Mouse (Mus musculus) bone marrow macrophage, adult 2 months (primary cell): ENCODE data around the gene Pkn3. TPM values are rescaled to one million over a fixed set of nuclear protein-coding genes. Genes with fewer than 3 reads are reported as not detected.

Experiments
- H3K27ac ChIP-seq: 2 replicates; pipeline ENCODE4 v1.5.1; 2012; ENCODE audit warnings: low read depth, low read length; ENCODE audit not compliant: insufficient read depth
- H3K4me1 ChIP-seq: 2 replicates; pipeline ENCODE4 v1.6.1; 2012; ENCODE audit warnings: low read length; ENCODE audit not compliant: control insufficient read depth, insufficient read depth
- H3K4me3 ChIP-seq: 2 replicates; pipeline ENCODE4 v1.5.1; 2012; ENCODE audit warnings: mild to moderate bottlenecking, low read length, moderate library complexity; ENCODE audit not compliant: insufficient read depth
- CTCF ChIP-seq: IDR thresholded peaks from 2 replicates; pipeline ENCODE4 v1.5.1; 2012; ENCODE audit warnings: low read depth, mild to moderate bottlenecking, low read length, moderate library complexity
- POLR2A ChIP-seq: IDR thresholded peaks from 2 replicates; pipeline ENCODE4 v1.6.1; 2012; ENCODE audit warnings: mild to moderate bottlenecking, low read depth, low read length, borderline replicate concordance
- polyA plus RNA-seq: library from polyadenylated mRNA; stranded (reverse); fragments of >200 nt; gene quantifications from 2 replicates; pipeline ENCODE4 v1.2.4, GENCODE M21; 2012; ENCODE audit not compliant: missing spikeins, insufficient read depth, insufficient read length

Pkn3 gene
- 6.6 and 7.2 TPM in 2 replicates for polyA plus RNA-seq

GRCm38 (mm10) chr2:30077502-30078348, at the start of gene Pkn3:
Gene Pkn3 (plus strand): TSS chr2:30077684.
- Histone ChIP-seq H3K4me1 (0 out of 2 replicates have a peak, but pooled peaks cover 3% of the 10 kb centered on the region), H3K27ac (peak within 1 kb of the TSS; percentile 48), H3K4me3 (peak within 1 kb of the TSS; percentile 64)
- TF ChIP-seq CTCF (peak; percentile 92), POLR2A (no peak)

DNA sequence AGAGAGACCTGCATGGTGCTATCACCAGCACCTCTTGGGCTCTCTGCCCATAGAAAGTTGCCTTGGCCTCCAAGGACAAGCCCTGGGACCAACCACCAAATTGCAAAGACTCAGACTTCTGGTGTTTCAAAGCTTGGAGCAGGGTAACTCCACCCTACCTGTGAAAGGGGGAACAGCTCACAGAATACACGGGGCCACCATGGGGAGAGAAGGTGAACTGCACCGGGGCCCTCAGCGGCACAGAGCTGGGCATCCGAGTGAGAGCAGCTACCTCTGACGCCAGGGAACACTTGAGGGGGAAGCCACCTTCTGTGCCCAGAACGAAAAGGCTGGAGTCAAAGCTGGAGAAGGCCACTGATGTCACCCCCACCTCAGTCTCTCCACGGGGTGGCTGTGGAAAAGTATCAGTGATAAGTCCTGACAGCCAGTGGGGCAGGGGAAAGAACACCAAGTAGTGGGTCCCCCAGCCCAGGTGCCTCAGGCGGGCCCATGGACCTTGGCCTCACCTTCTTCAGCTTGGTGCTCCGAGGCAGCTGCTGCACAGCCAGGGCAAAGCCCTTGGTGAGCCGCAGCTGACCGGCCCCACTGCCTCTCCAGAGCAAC, 45.1 kb upstream of the Pkn3 start:
- Histone ChIP-seq H3K4me1 (no peaks in the 10 kb centered on the region), H3K4me3 (no peak overlapping the region), H3K27ac (no peak overlapping the region)
- TF ChIP-seq CTCF = no peak
- TF ChIP-seq POLR2A = no peak

DNA sequence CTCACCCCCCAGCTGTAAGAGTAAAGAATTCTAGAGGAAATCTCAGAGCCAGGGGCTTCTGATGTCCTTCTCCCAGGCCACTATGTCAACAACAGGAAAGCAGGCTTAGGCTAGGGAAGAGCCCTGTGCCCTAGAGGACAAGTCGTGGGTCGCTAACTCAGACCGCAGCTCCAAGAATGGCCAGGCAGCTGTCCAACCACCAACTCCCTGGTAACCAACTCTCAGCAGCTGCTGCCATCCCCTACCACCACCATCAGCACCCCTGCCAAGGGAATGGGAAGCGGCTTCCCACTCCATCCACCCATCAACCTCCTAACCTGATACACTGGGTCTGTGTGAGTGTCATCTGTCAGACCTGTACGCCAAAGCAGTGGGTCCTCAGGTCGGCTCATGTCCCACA, 44.5 kb upstream of the Pkn3 start:
- Histone ChIP-seq H3K4me1 (no peaks in the 10 kb centered on the region), H3K4me3 (no peak overlapping the region), H3K27ac (no peak overlapping the region)
- TF ChIP-seq CTCF = no peak
- TF ChIP-seq POLR2A = no peak

GRCm38 (mm10) chr2:30037762-30038161, 39.7 kb upstream of the Pkn3 start:
- H3K27ac ChIP-seq = no peak overlapping the region
- H3K4me1 ChIP-seq = peaks cover 3% of the 10 kb centered on the region; the same call in 1 of the 2 replicates
- no peak overlapping the region for H3K4me3 ChIP-seq
- TF ChIP-seq POLR2A (no peak), CTCF (no peak)

- TF ChIP-seq CTCF = no peak
- TF ChIP-seq POLR2A = no peak
- H3K4me1 ChIP-seq = peaks cover 3% of the 10 kb centered on the region; the same call in 1 of the 2 replicates
Measured at GRCm38 (mm10) chr2:30038370-30038769, 39.1 kb upstream of the Pkn3 start.

DNA sequence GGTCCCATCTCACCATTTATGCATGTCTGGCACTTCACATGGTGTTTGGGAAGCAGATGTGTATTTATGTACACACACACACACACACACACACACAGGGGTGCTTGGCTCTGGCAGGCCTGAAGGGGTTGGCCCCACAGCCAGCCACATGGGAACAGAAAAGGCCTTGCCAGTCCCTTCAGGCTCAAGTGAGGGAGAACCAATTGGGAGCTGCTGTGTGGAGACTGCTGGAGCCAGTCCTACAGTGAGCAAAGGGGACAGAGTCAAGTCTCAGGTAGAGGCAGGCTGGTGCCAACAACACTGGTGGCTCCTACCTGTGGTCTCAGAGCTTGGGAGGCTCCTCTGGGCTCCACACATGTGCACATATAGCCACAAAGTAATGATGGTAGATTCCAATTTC, 37.8 kb upstream of the Pkn3 start:
- H3K4me1 ChIP-seq = peaks cover 3% of the 10 kb centered on the region; the same call in 1 of the 2 replicates
- H3K27ac ChIP-seq = no peak overlapping the region
- TF ChIP-seq CTCF (no peak), POLR2A (no peak)
- no peak overlapping the region for H3K4me3 ChIP-seq

More at GRCm38 (mm10) chr2:30038370-30038769, 39.1 kb upstream of the Pkn3 start:
- H3K27ac ChIP-seq = no peak overlapping the region
- no peak overlapping the region for H3K4me3 ChIP-seq

- H3K27ac ChIP-seq = no peak overlapping the region
- no peak for TF ChIP-seq POLR2A
- peak; percentile 72 for TF ChIP-seq CTCF
- H3K4me3 ChIP-seq = no peak overlapping the region
- peaks cover 7% of the 10 kb centered on the region for H3K4me1 ChIP-seq
Measured at GRCm38 (mm10) chr2:30042445-30042844, 35.0 kb upstream of the Pkn3 start.

- no peak overlapping the region for H3K27ac ChIP-seq
- TF ChIP-seq CTCF (no peak), POLR2A (no peak)
- peaks cover 15% of the 10 kb centered on the region for H3K4me1 ChIP-seq
- H3K4me3 ChIP-seq = no peak overlapping the region
Measured at GRCm38 (mm10) chr2:30044550-30044949, 32.9 kb upstream of the Pkn3 start.

GRCm38 (mm10) chr2:30047127-30047526, 30.4 kb upstream of the Pkn3 start:
- H3K27ac ChIP-seq = no peak overlapping the region
- TF ChIP-seq POLR2A = no peak
- TF ChIP-seq CTCF = no peak
- H3K4me1 ChIP-seq = peaks cover 18% of the 10 kb centered on the region
- no peak overlapping the region for H3K4me3 ChIP-seq

- H3K4me1 ChIP-seq = peaks cover 18% of the 10 kb centered on the region
- peak overlapping the region; percentile 45 for H3K27ac ChIP-seq
- H3K4me3 ChIP-seq = peak overlapping the region; percentile 78
- TF ChIP-seq CTCF (no peak), POLR2A (no peak)
Measured at GRCm38 (mm10) chr2:30048101-30048501, 29.4 kb upstream of the Pkn3 start.
